Mouse (Mus musculus): ENCODE measurements around the gene C530008M17Rik. TPM values are rescaled to one million over a fixed set of nuclear protein-coding genes. Genes with fewer than 3 reads are reported as not detected.
A peak's percentile ranks its signal among the peaks of the same experiment; 100 is the strongest.

The C530008M17Rik gene
- polyA plus RNA-seq, 1 experiment from 2014 or later: 11.1 TPM

GRCm38 (mm10) chr5:76659958-76660635, 3.8 kb downstream of the C530008M17Rik start:
- H3K27ac ChIP-seq (ENCODE audit: low read length): no peak overlapping the region
- H3K27me3 ChIP-seq (replicated peaks; ENCODE audit: control insufficient read depth, insufficient read depth, low read length): no peaks in the 10 kb centered on the region
- no peaks in the 10 kb centered on the region for H3K9me3 ChIP-seq (ENCODE audit: control insufficient read depth, low read length)
- no peak overlapping the region for H3K4me3 ChIP-seq (ENCODE audit: low read length)
- H3K4me1 ChIP-seq (ENCODE audit: control insufficient read depth, insufficient read depth, low read length): peaks cover 3% of the 10 kb centered on the region; the same call in 1 of the 2 replicates
- WGBS: 78% methylated on average over 8 of the region's 8 CpGs
- no peak overlapping the region for H3K9ac ChIP-seq (ENCODE audit: low read depth, low read length)
- ATAC-seq: no peak
- H3K36me3 ChIP-seq (ENCODE audit: control insufficient read depth, insufficient read depth, low read length): no peaks in the 10 kb centered on the region
- no peak overlapping the region for H3K4me2 ChIP-seq (ENCODE audit: low read depth, low read length)

- no peak overlapping the region for H3K4me3 ChIP-seq (ENCODE audit: low read length)
- WGBS: 56% methylated on average over 4 of the region's 4 CpGs
- no peak overlapping the region for H3K9ac ChIP-seq (ENCODE audit: low read depth, low read length)
- H3K36me3 ChIP-seq (ENCODE audit: control insufficient read depth, insufficient read depth, low read length): no peaks in the 10 kb centered on the region
- no peak for ATAC-seq
- peaks cover 3% of the 10 kb centered on the region; the same call in 1 of the 2 replicates for H3K4me1 ChIP-seq (ENCODE audit: control insufficient read depth, insufficient read depth, low read length)
- no peak overlapping the region for H3K27ac ChIP-seq (ENCODE audit: low read length)
- H3K9me3 ChIP-seq (ENCODE audit: control insufficient read depth, low read length): no peaks in the 10 kb centered on the region
- no peak overlapping the region for H3K4me2 ChIP-seq (ENCODE audit: low read depth, low read length)
- H3K27me3 ChIP-seq (replicated peaks; ENCODE audit: control insufficient read depth, insufficient read depth, low read length): no peaks in the 10 kb centered on the region
Measured at GRCm38 (mm10) chr5:76661310-76661709, 5.0 kb downstream of the C530008M17Rik start.

GRCm38 (mm10) chr5:76664936-76665335, 8.6 kb downstream of the C530008M17Rik start:
- Histone ChIP-seq H3K27ac (ENCODE audit: low read length) (no peak overlapping the region), H3K4me2 (ENCODE audit: low read depth, low read length) (no peak overlapping the region), H3K36me3 (ENCODE audit: control insufficient read depth, insufficient read depth, low read length) (no peaks in the 10 kb centered on the region), H3K4me1 (ENCODE audit: control insufficient read depth, insufficient read depth, low read length) (peaks cover 9% of the 10 kb centered on the region), H3K9me3 (ENCODE audit: control insufficient read depth, low read length) (no peaks in the 10 kb centered on the region), H3K4me3 (ENCODE audit: low read length) (no peak overlapping the region), H3K27me3 (replicated peaks; ENCODE audit: control insufficient read depth, insufficient read depth, low read length) (no peaks in the 10 kb centered on the region), H3K9ac (ENCODE audit: low read depth, low read length) (no peak overlapping the region)
- 63% methylated on average over 7 of the region's 7 CpGs for WGBS
- no peak for ATAC-seq

GRCm38 (mm10) chr5:76665421-76665820, 9.1 kb downstream of the C530008M17Rik start:
- Histone ChIP-seq H3K27ac (ENCODE audit: low read length) (no peak overlapping the region; the same call in 1 of the 2 replicates), H3K9me3 (ENCODE audit: control insufficient read depth, low read length) (no peaks in the 10 kb centered on the region), H3K36me3 (ENCODE audit: control insufficient read depth, insufficient read depth, low read length) (no peaks in the 10 kb centered on the region), H3K9ac (ENCODE audit: low read depth, low read length) (no peak overlapping the region), H3K4me1 (ENCODE audit: control insufficient read depth, insufficient read depth, low read length) (peaks cover 9% of the 10 kb centered on the region), H3K4me2 (ENCODE audit: low read depth, low read length) (no peak overlapping the region), H3K4me3 (ENCODE audit: low read length) (no peak overlapping the region), H3K27me3 (replicated peaks; ENCODE audit: control insufficient read depth, insufficient read depth, low read length) (no peaks in the 10 kb centered on the region)
- ATAC-seq: no peak
- 30% methylated on average over 7 of the region's 7 CpGs for WGBS

- H3K4me2 ChIP-seq (ENCODE audit: low read depth, low read length): no peak overlapping the region
- no peak overlapping the region for H3K4me3 ChIP-seq (ENCODE audit: low read length)
- no peaks in the 10 kb centered on the region for H3K9me3 ChIP-seq (ENCODE audit: control insufficient read depth, low read length)
- ATAC-seq: no peak
- no peak overlapping the region for H3K9ac ChIP-seq (ENCODE audit: low read depth, low read length)
- H3K27ac ChIP-seq (ENCODE audit: low read length): no peak overlapping the region
- H3K36me3 ChIP-seq (ENCODE audit: control insufficient read depth, insufficient read depth, low read length): no peaks in the 10 kb centered on the region
- peaks cover 9% of the 10 kb centered on the region for H3K4me1 ChIP-seq (ENCODE audit: control insufficient read depth, insufficient read depth, low read length)
- WGBS: 68% methylated on average over 6 of the region's 6 CpGs
- H3K27me3 ChIP-seq (replicated peaks; ENCODE audit: control insufficient read depth, insufficient read depth, low read length): no peaks in the 10 kb centered on the region
Measured at GRCm38 (mm10) chr5:76666026-76666756, 9.9 kb downstream of the C530008M17Rik start.

GRCm38 (mm10) chr5:76668118-76668517, 11.8 kb downstream of the C530008M17Rik start:
- Histone ChIP-seq H3K4me2 (ENCODE audit: low read depth, low read length) (no peak overlapping the region), H3K9ac (ENCODE audit: low read depth, low read length) (no peak overlapping the region), H3K36me3 (ENCODE audit: control insufficient read depth, insufficient read depth, low read length) (no peaks in the 10 kb centered on the region), H3K4me1 (ENCODE audit: control insufficient read depth, insufficient read depth, low read length) (peaks cover 6% of the 10 kb centered on the region), H3K27me3 (replicated peaks; ENCODE audit: control insufficient read depth, insufficient read depth, low read length) (no peaks in the 10 kb centered on the region), H3K4me3 (ENCODE audit: low read length) (no peak overlapping the region), H3K9me3 (ENCODE audit: control insufficient read depth, low read length) (no peaks in the 10 kb centered on the region), H3K27ac (ENCODE audit: low read length) (no peak overlapping the region)
- ATAC-seq: no peak; the same call in none of the 2 replicates
- 62% methylated on average over 5 of the region's 5 CpGs for WGBS

GRCm38 (mm10) chr5:76668547-76668946, 12.2 kb downstream of the C530008M17Rik start:
- WGBS: 49% methylated on average over 5 of the region's 5 CpGs
- H3K27me3 ChIP-seq (replicated peaks; ENCODE audit: control insufficient read depth, insufficient read depth, low read length): no peaks in the 10 kb centered on the region
- H3K27ac ChIP-seq (ENCODE audit: low read length): no peak overlapping the region
- no peaks in the 10 kb centered on the region for H3K9me3 ChIP-seq (ENCODE audit: control insufficient read depth, low read length)
- no peak overlapping the region for H3K4me2 ChIP-seq (ENCODE audit: low read depth, low read length)
- H3K4me1 ChIP-seq (ENCODE audit: control insufficient read depth, insufficient read depth, low read length): peaks cover 6% of the 10 kb centered on the region
- H3K4me3 ChIP-seq (ENCODE audit: low read length): no peak overlapping the region
- peak; percentile 83 for ATAC-seq
- no peak overlapping the region for H3K9ac ChIP-seq (ENCODE audit: low read depth, low read length)
- no peaks in the 10 kb centered on the region for H3K36me3 ChIP-seq (ENCODE audit: control insufficient read depth, insufficient read depth, low read length)

- H3K4me3 ChIP-seq (ENCODE audit: low read length): no peak overlapping the region
- H3K9me3 ChIP-seq (ENCODE audit: control insufficient read depth, low read length): no peaks in the 10 kb centered on the region
- no peaks in the 10 kb centered on the region for H3K36me3 ChIP-seq (ENCODE audit: control insufficient read depth, insufficient read depth, low read length)
- H3K27ac ChIP-seq (ENCODE audit: low read length): no peak overlapping the region
- 90% methylated on average over 10 of the region's 10 CpGs for whole genome bisulfite sequencing
- no peak for ATAC-seq
- peaks cover 6% of the 10 kb centered on the region for H3K4me1 ChIP-seq (ENCODE audit: control insufficient read depth, insufficient read depth, low read length)
- no peaks in the 10 kb centered on the region for H3K27me3 ChIP-seq (replicated peaks; ENCODE audit: control insufficient read depth, insufficient read depth, low read length)
- no peak overlapping the region for H3K4me2 ChIP-seq (ENCODE audit: low read depth, low read length)
- H3K9ac ChIP-seq (ENCODE audit: low read depth, low read length): no peak overlapping the region
Measured at GRCm38 (mm10) chr5:76670183-76670582, 13.9 kb downstream of the C530008M17Rik start.

- H3K27ac ChIP-seq (ENCODE audit: low read length): no peak overlapping the region
- no peak overlapping the region for H3K4me2 ChIP-seq (ENCODE audit: low read depth, low read length)
- H3K36me3 ChIP-seq (ENCODE audit: control insufficient read depth, insufficient read depth, low read length): no peaks in the 10 kb centered on the region
- no peaks in the 10 kb centered on the region for H3K27me3 ChIP-seq (replicated peaks; ENCODE audit: control insufficient read depth, insufficient read depth, low read length)
- WGBS: 88% methylated on average over 5 of the region's 5 CpGs
- no peak overlapping the region for H3K9ac ChIP-seq (ENCODE audit: low read depth, low read length)
- no peaks in the 10 kb centered on the region for H3K4me1 ChIP-seq (ENCODE audit: control insufficient read depth, insufficient read depth, low read length)
- no peak overlapping the region for H3K4me3 ChIP-seq (ENCODE audit: low read length)
- ATAC-seq: no peak
- H3K9me3 ChIP-seq (ENCODE audit: control insufficient read depth, low read length): no peaks in the 10 kb centered on the region
Measured at GRCm38 (mm10) chr5:76674022-76674653, 17.8 kb downstream of the C530008M17Rik start.

Data from intestine, embryonic 16.5 days (tissue).